Mouse (Mus musculus): ENCODE data around the gene Prkar2b.

Gene Prkar2b

DNA sequence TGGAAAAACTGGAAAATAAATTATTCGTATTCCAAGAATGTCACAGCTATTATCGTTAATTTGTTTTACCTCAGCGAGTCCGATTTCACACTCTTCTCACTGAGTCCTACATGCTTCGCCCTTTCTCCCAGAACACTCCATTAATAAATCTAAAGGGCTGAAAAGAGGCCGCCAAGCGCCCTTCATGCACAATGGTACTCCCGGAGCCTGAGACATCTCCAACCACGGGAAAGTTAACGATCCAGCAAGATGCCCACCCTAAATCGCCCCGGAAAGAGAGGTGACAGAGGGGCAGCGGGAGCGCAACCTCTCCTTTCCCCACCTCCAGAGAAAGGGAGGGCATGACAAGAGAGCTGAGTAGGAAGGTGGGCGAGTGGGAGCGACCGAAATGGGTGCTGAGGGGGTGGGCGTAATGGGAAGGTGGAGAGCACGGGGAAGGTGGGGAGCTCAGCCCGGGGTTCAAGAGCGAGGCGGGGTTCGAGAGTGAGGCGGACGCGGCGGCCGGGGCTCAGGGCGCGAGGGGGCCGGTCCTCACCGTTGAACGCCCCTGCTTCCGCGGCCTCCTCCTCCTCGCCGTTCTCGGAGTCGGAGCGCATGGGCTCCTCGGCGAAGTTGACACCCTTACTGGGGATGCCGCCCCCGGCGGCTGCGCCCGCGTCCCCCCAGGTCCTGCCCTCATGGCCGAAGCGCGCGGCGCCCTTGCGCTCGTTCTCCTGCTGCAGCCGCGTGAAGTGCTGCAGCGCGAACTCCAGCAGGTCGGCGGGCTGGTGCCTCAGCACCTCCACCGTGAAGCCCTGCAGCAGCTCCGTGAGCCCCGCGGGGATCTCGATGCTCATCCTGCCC lies 628 bp downstream of the Prkar2b start:
- no peak for DNase-seq (ENCODE audit: low read depth, low spot score)

DNA sequence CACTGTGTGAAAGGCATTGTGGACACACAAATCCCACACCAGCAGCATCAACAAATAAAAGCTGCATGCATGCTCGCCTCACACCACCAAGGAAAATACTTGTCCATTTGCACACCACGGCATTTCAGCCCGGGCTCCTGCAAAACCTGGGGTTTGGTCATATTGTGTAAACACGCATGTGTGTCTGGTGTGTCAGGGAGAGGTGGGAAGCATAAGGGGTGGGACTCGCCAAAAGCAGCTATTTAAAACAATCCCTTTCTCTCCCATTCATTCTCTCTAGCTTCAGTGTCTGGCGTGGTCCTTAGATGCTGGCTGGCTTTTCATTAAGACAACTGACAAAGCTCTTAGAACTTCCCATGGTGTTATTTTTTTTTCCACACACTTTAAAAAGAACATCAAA lies 1.4 kb downstream of the Prkar2b start:
- DNase-seq (ENCODE audit: low read depth, low spot score) = no peak

DNA sequence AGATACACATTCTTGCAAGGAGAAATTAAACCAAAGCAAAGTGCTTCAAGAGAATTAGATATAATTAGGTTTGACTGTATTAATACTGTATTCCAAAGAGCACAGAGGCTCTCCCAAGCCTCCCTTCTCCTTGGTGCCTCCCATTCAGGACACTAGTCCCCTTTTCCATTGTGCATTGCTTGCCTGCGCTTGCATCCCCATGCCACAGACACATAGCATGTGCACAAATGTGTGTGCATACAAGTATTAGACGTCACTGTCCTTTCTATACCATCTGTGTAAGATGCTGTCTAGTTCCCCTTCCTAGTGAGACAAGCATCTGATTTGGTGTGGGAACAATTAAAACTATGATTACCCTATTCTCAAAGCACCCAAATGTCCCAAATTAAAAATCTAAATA lies 2.0 kb downstream of the Prkar2b start:
- DNase-seq (ENCODE audit: low read depth, low spot score) = no peak

DNA sequence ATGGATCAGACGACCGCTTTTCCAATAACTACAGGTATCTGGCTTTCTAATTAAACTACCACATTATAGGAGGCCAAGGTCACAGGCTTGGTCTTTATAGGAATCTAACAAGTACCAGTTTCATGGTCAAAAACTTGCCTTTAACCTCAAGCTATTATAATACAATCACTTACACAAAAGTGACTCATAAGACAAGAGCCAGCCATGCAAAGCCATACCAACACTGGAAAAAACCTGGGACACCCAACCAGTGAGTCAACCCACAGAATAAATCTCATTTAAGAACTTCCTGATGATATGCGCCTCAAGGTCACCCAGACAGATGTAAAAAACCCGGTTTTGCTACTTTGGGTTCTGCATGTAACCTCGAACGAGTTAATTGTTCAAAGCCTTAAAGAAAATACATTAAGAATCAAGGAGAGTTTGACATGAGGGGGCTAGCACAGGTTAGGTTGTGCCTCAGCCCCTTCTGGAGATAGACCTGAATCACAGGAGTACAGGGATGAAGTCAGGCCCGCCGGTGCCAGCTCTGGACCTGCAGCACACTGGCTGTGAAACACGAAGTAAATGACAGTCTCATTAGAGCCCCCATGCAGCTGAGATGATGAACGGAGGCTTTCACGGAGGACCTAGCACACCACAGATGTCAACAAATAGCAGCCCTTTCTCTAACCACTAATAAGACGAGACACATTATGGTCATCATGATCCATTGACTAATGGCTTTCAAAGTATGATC lies 3.5 kb downstream of the Prkar2b start:
- DNase-seq (ENCODE audit: low read depth, low spot score) = no peak

DNA sequence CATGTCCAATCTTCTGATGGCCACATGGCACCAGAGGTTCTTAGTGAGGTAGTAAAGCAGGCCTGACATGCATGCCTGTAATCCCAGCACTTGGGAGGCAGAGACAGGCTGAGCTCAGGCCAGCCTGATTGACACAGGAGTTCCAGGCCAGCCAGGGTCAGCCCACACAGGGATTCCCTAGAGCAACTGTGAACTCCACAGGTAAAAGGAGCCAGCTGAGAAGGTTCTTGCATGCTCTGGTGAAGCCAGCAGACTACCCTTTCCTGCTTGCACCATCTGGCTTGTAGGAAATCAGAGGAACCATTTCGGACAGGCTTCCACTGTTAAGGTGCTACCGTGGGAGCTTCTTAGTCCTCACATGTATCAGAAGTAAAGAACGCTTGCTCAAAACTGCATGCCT lies 5.3 kb downstream of the Prkar2b start:
- DNase-seq (ENCODE audit: low read depth, low spot score) = no peak

DNA sequence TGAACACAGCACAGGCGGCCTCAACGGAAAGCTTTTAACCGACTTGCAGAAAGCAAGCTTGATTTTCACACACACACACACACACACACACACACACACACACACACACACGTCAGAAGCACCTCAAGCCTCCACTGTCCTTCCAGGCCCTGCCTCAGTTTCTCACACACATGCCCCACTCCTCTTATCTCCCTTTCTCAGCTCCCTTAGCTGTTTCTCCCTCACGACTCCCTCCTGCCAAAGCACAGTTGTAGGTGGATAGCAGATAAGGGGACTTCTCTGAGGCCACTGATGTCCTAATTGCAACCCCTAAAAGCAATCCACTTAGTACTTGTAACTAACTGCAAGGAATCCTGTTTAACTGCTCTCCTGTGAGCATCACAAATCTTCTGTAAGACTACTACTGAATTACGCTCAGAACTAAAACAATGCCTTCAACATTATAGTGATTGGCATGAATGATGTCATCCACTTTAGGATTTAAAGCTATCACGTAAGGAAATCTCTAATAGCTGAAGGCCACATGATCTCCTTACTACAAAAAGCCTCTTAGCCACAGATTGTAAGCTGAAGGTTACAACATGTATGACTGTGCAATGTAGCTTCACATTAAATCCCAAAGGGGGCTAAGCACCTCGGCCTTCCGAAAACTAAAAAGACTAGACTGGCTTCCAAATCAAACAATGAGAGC lies 6.5 kb downstream of the Prkar2b start:
- no peak for DNase-seq (ENCODE audit: low read depth, low spot score)

DNA sequence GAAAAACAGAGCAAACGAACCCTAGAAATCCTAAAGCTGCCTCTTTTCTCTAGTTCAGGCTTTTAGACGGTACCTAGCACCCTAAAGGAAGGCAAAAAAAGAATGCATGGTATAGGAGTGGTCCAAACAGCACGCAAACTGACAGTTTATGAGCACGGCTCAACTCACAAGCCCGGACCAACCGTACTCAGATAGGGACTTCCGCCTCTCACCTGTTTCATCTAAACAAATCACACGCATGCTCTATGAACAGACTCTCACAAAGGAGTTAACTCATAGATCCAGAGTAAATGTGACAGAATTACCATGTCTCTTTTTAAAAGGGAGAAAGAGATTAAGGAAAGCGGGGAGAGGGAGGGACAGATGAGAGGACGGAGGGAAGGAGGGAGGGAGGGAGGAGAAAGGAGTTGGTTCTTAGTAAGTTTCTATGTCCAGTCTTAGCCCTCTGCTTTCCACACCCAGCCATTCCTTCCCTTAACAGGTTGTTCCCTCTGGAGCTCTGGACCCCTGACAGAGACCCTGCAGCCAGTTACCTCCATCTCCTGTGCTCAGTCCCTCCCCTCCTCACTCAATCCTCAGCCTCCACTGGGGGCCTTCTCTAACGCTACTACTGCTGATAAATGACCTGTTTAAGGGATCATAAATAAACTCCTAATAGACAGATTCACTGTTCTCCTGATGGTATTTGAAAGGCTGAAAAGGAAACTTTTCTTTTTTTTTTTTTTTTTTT lies 7.3 kb downstream of the Prkar2b start:
- DNase-seq (ENCODE audit: low read depth, low spot score) = no peak

DNA sequence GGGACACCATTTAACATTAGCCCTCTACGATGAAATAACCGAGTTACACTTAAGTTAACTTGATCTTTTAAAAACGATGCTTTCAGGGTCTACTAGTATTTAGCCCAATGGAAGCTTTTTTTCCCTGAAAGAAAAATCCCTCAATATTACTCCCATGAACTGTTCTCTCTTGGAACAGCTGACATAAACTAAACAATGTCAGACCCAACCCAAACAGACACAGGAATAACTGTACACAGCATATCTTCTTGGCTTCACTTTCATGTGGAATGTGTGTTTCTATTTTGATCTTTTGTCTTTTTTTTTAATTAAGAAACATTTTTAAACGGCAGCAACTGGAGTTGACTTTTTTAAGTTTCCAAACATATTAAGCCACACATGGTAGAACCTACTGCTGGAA lies 8.2 kb downstream of the Prkar2b start:
- DNase-seq (ENCODE audit: low read depth, low spot score) = no peak

DNA sequence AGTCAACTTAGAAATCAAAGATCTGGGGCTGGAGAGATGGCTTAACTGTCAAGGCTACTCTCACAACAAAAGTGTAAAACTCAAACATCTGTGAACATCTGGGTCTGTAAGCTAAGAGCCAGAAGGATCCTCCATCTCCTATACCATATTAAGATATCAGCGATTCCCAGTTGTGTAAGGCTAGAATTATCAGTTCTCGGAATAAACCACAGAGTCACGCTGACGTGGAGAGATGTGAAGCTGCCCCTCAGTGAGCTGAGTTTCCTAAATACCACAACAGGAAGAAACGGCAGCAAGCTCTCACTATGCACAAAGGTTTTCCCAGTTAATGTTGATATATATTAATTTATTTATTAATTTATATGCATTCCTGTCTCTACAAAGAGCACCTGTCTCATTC lies 10.9 kb downstream of the Prkar2b start:
- no peak for DNase-seq (ENCODE audit: low read depth, low spot score)

DNA sequence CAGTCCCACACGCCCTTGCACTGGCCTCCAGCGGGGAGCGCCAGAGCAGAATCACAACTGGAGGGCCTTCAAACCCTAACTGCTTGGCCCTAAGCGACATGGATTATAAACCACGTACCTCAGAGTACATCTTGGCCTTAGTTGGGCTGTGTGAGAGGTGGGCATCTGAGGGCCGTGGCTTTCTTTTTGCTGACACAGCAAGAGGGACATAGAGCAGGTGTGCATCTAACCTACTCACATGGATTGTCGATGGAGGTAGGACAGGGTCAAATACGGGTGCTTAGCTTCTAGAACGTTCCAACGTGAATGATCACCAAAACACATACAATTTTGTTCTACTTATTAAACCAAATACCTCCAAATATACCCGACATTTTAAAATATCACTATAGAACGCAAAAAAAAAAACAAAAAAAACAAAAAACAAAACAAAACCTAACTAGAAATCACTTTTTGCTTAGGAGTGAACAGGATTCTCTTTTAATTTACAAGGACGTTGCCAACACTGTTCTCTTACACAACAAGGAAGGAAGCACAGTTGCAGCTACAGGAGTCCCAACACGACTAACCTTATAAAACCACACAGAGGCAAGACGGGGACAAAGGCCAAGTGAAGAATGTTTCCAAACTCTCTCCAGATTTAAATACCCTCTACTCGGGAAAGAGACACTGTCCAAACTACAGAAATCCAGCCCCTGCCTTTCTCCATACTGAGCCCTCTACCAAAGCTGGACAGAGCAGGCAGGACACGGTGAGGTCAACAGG lies 15.3 kb downstream of the Prkar2b start:
- DNase-seq (ENCODE audit: low read depth, low spot score) = no peak

DNA sequence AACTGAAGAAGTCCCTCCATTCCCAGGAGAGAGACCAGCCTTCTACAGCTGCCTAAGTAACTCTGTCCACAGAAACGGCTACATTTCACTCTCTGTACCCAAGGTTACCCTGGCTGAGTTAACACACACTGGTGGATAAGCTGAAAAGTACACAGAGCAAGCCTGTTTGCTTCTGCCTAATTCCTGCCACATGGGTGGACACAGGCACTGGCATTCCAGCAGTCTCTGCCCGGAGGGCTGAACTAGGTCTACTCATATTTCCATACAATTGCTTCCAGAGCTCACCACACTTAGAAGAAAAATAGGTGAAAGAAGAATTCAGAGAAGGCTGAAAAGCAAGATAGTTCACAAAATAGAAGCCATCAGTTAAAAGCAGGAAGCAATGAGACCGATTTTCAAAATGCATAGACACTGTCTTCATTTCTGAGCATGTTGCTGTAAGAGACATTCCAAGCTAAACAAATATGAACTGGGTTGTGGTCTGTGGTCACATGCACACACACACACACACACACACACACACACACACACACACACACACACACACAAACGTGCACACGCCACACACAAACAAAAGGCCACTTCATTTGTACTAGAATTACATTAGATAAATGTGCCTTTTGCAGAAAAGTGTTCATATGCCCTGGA lies 16.5 kb downstream of the Prkar2b start:
- no peak for DNase-seq (ENCODE audit: low read depth, low spot score)

DNA sequence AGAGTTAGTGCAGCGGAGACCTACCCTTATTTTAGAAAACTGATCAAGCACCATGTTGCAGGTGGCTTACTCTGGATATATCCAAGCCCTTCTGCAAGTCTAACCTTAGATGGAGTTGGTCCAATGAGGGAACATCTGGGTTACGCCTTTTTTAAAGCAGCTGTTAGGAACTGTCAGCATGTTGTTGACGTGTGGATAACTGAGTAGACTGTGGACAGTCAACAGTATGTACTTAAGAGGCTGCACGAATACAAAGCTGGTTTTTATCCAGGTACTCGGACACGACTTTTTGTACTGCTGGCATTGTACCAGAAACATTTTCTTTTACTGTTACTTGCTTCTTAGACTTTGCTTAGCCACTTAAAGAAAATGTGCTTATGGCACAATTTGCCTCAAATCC lies 27.6 kb downstream of the Prkar2b start:
- DNase-seq (ENCODE audit: low read depth, low spot score) = no peak

DNA sequence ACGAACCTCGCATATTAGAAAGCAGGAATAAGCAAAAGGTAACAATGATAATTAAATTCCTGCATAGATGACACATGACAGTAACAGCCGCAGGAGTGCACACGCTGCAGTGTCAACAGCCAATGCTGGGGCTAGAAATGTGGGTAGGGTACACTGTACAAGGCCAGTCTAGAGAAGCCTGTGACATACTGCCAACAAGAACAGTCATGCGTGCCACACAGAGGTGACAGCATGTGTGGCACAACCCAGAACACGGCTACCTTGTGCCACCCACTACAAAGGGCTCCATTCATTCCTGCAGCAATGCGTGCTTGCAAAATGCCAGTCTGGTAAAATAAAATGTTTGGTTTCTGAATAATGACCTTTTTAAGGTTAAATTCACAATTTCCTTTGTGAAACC lies 28.2 kb downstream of the Prkar2b start:
- DNase-seq (ENCODE audit: low read depth, low spot score) = no peak

DNA sequence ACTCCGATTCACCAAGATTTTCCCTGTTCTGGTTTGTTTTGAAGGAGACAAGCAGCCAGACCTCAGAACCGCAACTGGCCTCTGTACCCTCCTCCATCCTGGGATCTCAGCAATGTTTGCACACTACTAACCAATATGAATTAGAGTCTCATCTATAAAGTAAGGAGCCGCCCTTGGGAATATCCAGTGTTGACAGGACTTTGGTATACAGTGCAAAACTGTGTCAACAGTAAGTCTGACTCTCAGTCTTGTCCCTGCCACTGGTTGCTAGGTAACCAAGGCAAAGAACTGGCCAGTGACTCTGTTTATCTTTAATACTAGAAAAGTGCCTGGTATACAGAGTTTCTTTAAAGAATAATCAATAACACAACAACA lies 42.7 kb downstream of the Prkar2b start:
- no peak for DNase-seq (ENCODE audit: low read depth, low spot score)

DNA sequence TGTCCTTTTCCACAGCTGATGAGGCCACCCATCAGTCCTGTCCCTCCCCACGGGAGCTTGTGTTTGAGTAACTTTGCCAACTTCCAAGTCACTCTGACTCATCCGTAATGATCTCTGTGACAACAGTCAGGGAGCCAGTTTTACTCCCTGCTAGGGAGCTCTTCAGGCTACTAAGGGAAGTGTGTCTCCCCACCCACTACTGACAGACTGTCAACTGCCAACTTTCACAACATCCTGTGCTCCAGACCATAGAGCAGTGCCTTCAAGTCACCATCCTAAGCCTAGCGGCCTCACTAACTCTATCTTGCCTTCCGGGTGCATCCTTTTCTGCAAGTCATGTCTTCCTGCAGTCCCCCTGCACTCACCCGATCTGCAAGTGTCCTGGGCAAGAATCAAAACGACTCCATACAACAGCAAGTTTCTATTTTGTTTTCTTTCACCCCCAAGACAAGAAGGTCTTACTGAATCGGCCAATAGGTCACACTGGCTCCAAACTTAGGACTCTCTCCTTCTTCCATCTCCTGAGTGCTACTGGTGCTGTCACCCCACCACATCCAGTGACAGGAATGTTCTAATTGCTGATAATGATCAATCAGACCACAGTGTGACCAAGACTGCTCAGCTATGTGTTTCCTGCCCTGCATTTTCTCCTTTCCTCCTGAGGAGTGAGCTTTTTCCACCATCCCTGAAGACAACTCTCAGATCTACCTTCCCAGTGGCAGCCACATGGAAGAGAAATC lies 43.3 kb downstream of the Prkar2b start:
- no peak for DNase-seq (ENCODE audit: low read depth, low spot score)

DNA sequence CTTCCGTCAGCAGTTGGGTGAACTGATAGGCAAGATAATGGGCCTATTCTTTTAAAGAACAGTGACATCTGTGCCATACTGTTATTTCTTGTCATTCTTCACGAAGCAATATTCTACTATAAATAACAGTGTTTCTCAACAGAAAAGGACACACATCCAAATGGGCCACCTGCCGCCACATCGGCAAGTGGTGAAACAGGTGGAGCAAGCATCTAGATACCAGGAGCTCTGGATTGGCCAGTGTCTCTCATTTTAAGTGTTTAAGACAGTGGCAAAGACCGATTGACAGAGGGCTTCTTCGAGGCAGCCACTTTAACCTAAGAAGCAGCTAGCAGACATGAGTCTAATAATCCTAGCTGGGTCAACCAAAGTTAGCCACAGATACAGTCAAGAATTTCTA lies 44.6 kb downstream of the Prkar2b start:
- DNase-seq (ENCODE audit: low read depth, low spot score) = no peak

DNA sequence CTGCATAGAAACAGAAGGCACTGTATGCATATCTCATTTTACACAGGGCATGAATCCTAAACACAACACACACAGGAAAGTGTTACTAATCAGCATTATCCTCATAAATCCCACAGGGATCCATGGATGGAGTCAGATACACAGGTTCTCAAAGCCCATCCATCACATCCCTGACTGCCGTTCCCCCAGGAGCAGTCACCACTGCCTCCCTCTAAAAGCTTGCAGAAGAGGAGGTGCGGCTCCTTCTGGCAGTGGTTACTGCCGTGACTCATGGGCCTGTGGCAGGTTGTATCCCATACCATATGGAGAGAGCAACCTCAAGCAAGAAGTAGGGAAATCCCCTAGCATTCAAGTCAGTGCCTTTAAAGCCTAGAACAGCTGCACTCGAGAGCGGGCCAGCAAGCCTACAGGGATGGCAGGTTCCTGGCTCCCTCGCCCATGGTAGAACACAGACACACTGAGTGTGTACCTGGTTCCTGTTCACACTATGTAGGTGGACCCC lies 45.8 kb downstream of the Prkar2b start:
- no peak for DNase-seq (ENCODE audit: low read depth, low spot score)

DNA sequence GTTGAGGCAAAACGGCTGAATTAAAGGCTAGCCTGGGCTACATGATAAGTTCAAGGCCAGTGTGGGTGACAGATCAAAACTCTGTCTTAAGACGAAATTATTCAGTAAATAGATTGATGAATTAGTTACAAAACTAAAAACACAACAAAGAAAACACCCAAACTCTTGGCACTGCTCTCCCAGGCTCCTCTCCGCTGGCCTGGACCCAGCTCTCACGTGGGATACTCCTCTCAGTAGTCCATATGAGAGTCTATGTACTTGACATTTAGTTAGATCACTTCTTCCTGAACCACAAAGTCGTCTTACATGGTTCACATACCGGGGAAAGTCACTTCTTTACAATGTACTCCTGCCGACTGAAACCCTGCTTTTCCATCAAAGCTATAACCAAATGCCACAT lies 46.3 kb downstream of the Prkar2b start:
- DNase-seq (ENCODE audit: low read depth, low spot score) = no peak

DNA sequence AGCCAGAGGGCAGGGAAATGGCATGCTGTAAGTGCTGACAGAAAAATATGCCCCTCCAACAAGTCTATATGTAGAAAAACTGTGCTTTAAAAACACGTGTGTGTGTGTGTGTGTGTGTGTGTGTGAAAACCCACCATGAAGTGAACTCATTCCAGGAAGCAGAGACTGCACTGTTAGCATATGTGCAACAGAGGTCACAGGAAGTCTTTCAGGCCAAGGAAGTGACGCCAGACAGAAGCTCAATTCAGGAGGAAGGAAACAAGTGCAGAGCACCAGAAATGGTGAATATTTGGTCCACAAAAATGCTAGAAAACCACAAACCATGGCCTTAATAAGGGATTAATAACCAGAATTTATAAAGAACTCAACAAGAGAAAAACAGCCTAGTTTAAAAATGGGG lies 48.9 kb downstream of the Prkar2b start:
- no peak for DNase-seq (ENCODE audit: low read depth, low spot score)

DNA sequence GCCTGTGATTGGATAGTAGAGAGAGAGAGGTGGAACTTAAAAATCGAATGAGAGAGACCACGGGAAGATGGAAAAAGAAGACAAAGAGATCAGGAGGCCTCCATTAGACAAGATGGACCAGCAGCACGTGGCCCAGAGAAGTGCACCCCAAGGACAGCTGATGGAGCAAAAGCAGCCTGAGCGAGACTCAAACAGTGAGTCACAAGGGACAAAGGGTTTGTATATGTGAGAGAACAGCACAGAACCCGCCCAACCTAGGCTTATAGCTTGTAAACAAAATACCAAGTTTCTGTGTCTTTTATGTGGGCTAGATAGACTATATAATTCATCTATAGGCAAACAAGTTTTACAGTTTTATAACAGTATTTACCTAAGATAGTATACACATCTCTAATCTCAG lies 50.0 kb downstream of the Prkar2b start:
- no peak for DNase-seq (ENCODE audit: low read depth, low spot score)
